Mouse (Mus musculus): ENCODE results near the gene Ang4. TPM values are rescaled to one million over a fixed set of nuclear protein-coding genes. Genes with fewer than 3 reads are reported as not detected.
"Not testable (repeated sequence)": the region's sequence is repeated elsewhere in the genome, so short reads cannot be mapped to it uniquely, and the experiment has no call there.

The Ang4 gene
- polyA plus RNA-seq (2016; fragmentation: Nextera tagmentation; extraction: Ambion mirVana), result not detected in 2 replicates

DNA sequence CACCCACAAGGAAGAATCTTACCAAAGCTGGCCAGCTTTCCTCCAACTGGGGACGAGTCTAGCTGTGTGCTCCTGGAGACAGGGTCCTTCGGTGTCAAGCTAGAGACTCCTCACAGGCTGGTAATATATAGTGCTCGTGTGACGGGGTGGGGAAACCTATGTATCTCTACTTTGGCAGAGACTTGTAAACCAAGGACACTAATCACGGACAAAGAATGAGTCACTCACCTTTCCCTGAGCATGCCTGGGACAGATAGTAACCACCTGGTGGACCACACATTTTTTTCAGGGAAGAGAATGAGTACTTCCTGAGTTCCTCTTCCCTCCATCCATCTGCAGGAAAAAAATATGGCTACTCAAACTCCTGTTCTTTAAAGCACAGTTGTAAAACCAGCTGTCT is at the start of gene Ang4:
Gene Ang4 (minus strand): TSS at position 101 of the 400 bp plus-strand sequence.
- H3K27ac ChIP-seq, result no peak within 1 kb of the TSS
- no peak within 1 kb of the TSS for H3K9ac ChIP-seq (replicated peaks)
- H3K4me2 ChIP-seq, result no peak within 1 kb of the TSS
- no peaks in the 10 kb centered on the region for H3K4me1 ChIP-seq (replicated peaks)
- H3K36me3 ChIP-seq, result no peaks in the 10 kb centered on the region
- no peak for ATAC-seq (ENCODE audit: insufficient number of reproducible peaks, insufficient read depth, low FRiP score, low TSS enrichment, low read depth)
- WGBS, result 77% methylated on average over 5 of the region's 5 CpGs
- no peak within 1 kb of the TSS for H3K4me3 ChIP-seq (replicated peaks)
- H3K27me3 ChIP-seq, result no peaks in the 10 kb centered on the region
- no peaks in the 10 kb centered on the region for H3K9me3 ChIP-seq

DNA sequence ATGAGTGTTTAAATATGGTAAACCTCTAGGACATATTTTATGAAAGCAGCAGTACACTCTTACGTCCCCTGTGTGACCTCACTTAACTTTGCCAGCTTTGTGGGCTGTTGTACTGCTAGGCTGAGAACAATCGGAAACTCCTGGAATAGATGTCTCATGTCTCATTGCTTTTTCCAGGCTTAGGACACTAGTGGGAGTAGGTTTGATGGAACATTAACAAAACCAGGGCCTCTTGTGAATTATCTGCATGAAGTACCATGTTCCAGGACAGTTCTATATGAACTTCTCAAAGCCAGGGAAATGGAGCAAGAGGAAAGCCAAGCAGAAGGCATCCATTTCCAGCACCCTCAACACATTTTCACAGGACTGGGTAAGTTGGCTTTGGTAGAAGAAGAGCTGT is 26.4 kb upstream of the Ang4 start, which contains the start of gene AY358078:
Gene AY358078 (plus strand): TSS at position 301 of the 400 bp plus-strand sequence.
- WGBS, result 87% methylated on average over 2 of the region's 2 CpGs
- Histone ChIP-seq H3K36me3 (no peaks in the 10 kb centered on the region), H3K27ac (no peak within 1 kb of the TSS), H3K27me3 (no peaks in the 10 kb centered on the region), H3K4me3 (replicated peaks) (no peak within 1 kb of the TSS), H3K9me3 (no peaks in the 10 kb centered on the region), H3K4me2 (no peak within 1 kb of the TSS), H3K9ac (replicated peaks) (no peak within 1 kb of the TSS), H3K4me1 (replicated peaks) (no peaks in the 10 kb centered on the region)
- ATAC-seq (ENCODE audit: insufficient number of reproducible peaks, insufficient read depth, low FRiP score, low TSS enrichment, low read depth), result no peak

DNA sequence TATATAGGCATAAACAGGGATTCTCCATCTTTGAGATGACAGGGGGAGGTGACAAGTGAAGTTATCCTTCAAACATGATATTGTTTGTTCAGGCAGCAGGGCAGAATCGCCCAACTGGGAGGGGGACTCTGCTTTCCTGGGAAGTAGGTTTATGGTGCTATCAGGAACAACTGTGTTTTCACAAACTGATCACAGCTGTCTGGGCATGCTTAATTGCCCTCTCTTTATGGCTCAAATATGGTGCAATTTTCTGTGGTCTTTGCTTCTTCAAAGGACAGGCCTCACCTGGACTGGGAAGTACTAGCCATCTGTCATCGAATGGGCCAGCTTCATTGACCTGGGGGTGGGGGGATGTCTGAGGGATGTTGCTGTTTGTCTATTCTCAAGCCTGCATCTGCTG is 20.7 kb upstream of the Ang4 start:
- Histone ChIP-seq H3K4me1 (replicated peaks) (no peaks in the 10 kb centered on the region), H3K27me3 (no peaks in the 10 kb centered on the region), H3K27ac (no peak overlapping the region), H3K4me3 (replicated peaks) (no peak overlapping the region), H3K9me3 (no peaks in the 10 kb centered on the region), H3K4me2 (no peak overlapping the region), H3K9ac (replicated peaks) (no peak overlapping the region), H3K36me3 (no peaks in the 10 kb centered on the region)
- ATAC-seq (ENCODE audit: insufficient number of reproducible peaks, insufficient read depth, low FRiP score, low TSS enrichment, low read depth), result no peak
- WGBS, result 21% methylated on average over 2 of the region's 2 CpGs

DNA sequence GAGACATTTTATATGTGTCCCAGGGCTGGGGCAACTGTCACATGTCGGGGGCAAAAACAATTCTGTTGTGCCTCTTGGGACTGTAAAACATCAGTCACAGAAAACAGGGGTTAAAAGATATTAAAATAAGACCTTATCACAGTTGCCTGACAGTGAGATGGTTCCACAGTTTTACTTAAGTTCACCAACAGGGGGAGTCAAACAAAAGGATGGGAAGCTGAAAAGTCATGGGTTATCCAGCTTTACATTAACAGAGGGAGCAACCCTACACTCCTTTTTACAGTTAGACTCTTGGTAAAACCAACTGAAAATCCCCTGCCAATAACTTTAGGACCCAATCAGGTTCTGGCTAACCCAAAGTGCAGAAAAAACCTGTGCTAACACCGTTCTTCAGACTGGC is 15.8 kb upstream of the Ang4 start:
- H3K4me1 ChIP-seq (replicated peaks), result no peaks in the 10 kb centered on the region
- no peak overlapping the region for H3K4me3 ChIP-seq (replicated peaks)
- H3K9ac ChIP-seq (replicated peaks), result no peak overlapping the region
- no peaks in the 10 kb centered on the region for H3K27me3 ChIP-seq
- 78% methylated on average over 2 of the region's 2 CpGs for WGBS
- ATAC-seq (ENCODE audit: insufficient number of reproducible peaks, insufficient read depth, low FRiP score, low TSS enrichment, low read depth), result no peak
- H3K9me3 ChIP-seq, result no peaks in the 10 kb centered on the region
- H3K27ac ChIP-seq, result no peak overlapping the region
- H3K4me2 ChIP-seq, result no peak overlapping the region
- no peaks in the 10 kb centered on the region for H3K36me3 ChIP-seq

DNA sequence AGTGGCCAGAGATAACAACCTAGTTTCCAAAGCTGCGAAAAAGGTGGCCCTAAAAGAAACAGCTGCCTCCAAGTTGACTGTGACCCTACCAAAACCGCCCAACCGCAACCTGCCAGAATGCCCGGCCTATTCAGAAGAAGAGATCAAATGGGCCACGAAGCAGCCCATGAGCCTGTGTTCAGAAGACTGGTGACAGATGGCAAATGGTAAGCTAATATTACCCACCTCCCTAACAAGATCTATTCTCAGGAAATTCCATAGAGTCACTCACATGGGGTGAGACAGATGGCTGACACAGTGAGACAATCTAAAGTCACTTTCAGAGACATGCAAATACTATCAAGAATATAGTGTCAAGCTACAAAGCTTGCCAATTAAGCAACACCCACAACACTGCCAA is 13.7 kb upstream of the Ang4 start:
- no peak overlapping the region for H3K9ac ChIP-seq (replicated peaks)
- no peak overlapping the region for H3K4me2 ChIP-seq
- H3K36me3 ChIP-seq, result no peaks in the 10 kb centered on the region
- H3K4me1 ChIP-seq (replicated peaks), result no peaks in the 10 kb centered on the region
- no peaks in the 10 kb centered on the region for H3K27me3 ChIP-seq
- ATAC-seq (ENCODE audit: insufficient number of reproducible peaks, insufficient read depth, low FRiP score, low TSS enrichment, low read depth), result no peak
- WGBS, result 82% methylated on average over 5 of the region's 5 CpGs
- no peak overlapping the region for H3K4me3 ChIP-seq (replicated peaks)
- no peaks in the 10 kb centered on the region for H3K9me3 ChIP-seq
- H3K27ac ChIP-seq, result no peak overlapping the region

DNA sequence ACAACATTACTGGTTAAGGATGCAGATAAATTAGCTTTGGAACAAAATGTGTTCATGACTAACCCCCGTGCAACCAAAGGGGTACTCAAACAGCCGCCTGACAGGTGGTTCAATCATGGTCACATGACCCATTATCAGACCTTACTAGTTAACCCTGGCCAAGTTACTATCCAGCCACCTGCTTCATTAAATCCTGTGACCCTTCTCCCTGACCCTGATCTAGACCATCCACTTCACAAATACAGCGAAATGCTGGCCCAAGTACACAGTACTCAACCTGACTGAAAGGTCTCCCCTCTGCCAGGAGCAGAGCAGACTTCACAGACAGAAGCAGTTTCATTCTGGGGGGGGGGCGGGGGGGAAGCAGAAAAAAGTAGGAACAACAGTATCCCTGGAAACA is 12.9 kb upstream of the Ang4 start:
- Histone ChIP-seq H3K27me3 (no peaks in the 10 kb centered on the region), H3K4me3 (replicated peaks) (no peak overlapping the region), H3K4me2 (no peak overlapping the region), H3K36me3 (no peaks in the 10 kb centered on the region), H3K4me1 (replicated peaks) (no peaks in the 10 kb centered on the region), H3K9me3 (no peaks in the 10 kb centered on the region), H3K9ac (replicated peaks) (no peak overlapping the region), H3K27ac (no peak overlapping the region)
- ATAC-seq (ENCODE audit: insufficient number of reproducible peaks, insufficient read depth, low FRiP score, low TSS enrichment, low read depth), result no peak
- 72% methylated on average over 4 of the region's 4 CpGs for WGBS

DNA sequence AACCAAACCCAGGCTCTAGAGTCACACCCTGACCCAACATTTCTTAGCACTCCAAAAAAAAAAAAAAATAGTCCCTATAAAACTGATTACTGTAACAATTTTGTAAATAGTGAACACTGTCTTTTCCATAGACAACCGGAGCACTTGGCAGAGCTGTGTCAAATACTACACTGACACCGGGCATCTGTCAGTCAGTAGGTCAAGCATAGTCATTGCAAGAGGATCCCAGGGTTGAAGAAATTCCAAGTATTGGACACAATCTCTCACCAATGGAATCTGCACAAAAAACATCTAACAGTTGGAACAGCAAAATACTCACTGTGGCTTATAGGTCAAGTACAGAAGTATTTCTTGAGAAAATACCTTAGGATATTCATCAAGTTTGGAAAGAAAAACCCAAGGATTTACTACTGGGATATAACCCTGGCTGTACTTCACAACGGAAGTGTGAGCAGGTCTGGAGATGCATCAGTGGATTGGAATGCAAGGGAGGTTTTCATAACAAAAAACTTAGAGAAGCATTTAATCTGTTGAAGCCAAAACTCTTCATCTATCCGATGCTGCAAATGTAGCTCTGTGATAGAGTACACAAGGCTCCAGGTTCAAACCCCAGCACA is 5.6 kb upstream of the Ang4 start:
- Histone ChIP-seq H3K4me3 (replicated peaks) (no peak overlapping the region), H3K4me2 (no peak overlapping the region), H3K27ac (no peak overlapping the region), H3K4me1 (replicated peaks) (no peaks in the 10 kb centered on the region), H3K9me3 (no peaks in the 10 kb centered on the region), H3K9ac (replicated peaks) (no peak overlapping the region), H3K36me3 (no peaks in the 10 kb centered on the region), H3K27me3 (no peaks in the 10 kb centered on the region)
- WGBS, result 82% methylated on average over 4 of the region's 4 CpGs
- ATAC-seq (ENCODE audit: insufficient number of reproducible peaks, insufficient read depth, low FRiP score, low TSS enrichment, low read depth), result no peak

DNA sequence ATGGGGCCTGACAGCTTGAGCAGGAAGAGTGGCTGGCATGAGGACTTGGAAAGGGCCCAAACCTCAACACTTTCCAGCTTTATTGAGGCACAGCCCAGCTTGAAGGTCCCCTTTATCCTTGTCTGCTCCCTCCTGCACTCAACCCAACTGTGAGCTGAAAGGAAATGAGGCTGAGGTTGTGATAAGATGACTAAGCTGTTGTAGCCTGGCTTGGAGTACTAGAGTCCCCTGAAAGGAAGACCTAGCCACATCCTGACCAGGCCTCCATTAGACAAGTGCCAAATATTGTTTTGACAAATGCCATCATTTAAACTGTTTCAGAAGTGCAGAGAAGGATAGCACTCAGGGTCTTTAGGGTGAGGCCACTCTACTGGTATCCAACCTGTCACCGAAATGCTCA is 4.4 kb upstream of the Ang4 start:
- Histone ChIP-seq H3K36me3 (no peaks in the 10 kb centered on the region), H3K27ac (no peak overlapping the region), H3K4me1 (replicated peaks) (no peaks in the 10 kb centered on the region), H3K4me3 (replicated peaks) (no peak overlapping the region), H3K9ac (replicated peaks) (no peak overlapping the region), H3K27me3 (no peaks in the 10 kb centered on the region), H3K4me2 (no peak overlapping the region), H3K9me3 (no peaks in the 10 kb centered on the region)
- 94% methylated on average over 1 of the region's 1 CpGs for WGBS
- ATAC-seq (ENCODE audit: insufficient number of reproducible peaks, insufficient read depth, low FRiP score, low TSS enrichment, low read depth), result no peak

DNA sequence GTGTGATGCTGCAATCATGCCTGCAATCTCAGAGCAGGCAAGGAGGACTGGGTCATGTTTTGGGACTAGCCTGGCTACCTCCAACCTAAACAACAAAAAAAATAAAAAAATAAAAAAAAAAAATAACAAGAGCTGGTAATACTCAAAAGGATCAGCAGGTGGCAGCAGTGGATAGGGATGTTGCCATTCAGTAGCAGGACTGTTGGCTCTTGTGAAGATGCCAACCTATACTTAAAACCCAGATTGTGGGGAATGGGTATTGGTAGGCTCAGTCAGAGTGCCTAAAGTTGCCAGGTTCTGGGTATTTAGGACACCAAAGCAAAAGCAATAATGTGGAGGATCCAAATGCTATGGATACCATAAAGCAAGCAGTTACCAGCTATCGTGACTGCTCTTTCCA is 2.0 kb downstream of the Ang4 start:
- not testable (repeated sequence) for H3K4me2 ChIP-seq; H3K9me3 ChIP-seq; H3K4me3 ChIP-seq (replicated peaks); H3K4me1 ChIP-seq (replicated peaks); H3K36me3 ChIP-seq; H3K27ac ChIP-seq; H3K9ac ChIP-seq (replicated peaks); H3K27me3 ChIP-seq; ATAC-seq (ENCODE audit: insufficient number of reproducible peaks, insufficient read depth, low FRiP score, low TSS enrichment, low read depth)
- WGBS, result 100% methylated on average over 1 of the region's 1 CpGs

DNA sequence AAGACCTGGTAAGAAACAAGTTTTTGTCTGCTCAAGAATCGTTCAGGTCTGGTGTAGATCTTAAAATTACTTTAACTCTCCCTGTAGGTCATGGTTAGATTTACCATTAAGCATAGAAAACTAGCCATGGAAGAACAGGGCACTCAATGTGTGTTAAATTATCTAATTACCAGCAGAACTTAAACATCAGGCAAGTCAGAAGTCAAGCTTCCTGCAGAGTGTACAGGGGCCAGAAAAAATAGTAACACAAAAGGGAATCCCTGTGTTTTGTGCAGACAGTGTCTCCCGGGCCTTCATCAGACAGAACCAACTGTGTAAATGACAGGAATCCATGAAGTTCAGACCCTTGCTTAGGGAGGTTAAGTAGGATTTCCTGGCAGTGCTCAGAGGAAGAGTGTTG is 17.4 kb downstream of the Ang4 start:
- Histone ChIP-seq H3K27me3 (no peaks in the 10 kb centered on the region), H3K4me1 (replicated peaks) (no peaks in the 10 kb centered on the region), H3K9me3 (no peaks in the 10 kb centered on the region), H3K4me3 (replicated peaks) (no peak overlapping the region), H3K36me3 (no peaks in the 10 kb centered on the region), H3K27ac (no peak overlapping the region), H3K9ac (replicated peaks) (no peak overlapping the region), H3K4me2 (no peak overlapping the region)
- WGBS, result 42% methylated on average over 2 of the region's 2 CpGs
- no peak for ATAC-seq (ENCODE audit: insufficient number of reproducible peaks, insufficient read depth, low FRiP score, low TSS enrichment, low read depth)

DNA sequence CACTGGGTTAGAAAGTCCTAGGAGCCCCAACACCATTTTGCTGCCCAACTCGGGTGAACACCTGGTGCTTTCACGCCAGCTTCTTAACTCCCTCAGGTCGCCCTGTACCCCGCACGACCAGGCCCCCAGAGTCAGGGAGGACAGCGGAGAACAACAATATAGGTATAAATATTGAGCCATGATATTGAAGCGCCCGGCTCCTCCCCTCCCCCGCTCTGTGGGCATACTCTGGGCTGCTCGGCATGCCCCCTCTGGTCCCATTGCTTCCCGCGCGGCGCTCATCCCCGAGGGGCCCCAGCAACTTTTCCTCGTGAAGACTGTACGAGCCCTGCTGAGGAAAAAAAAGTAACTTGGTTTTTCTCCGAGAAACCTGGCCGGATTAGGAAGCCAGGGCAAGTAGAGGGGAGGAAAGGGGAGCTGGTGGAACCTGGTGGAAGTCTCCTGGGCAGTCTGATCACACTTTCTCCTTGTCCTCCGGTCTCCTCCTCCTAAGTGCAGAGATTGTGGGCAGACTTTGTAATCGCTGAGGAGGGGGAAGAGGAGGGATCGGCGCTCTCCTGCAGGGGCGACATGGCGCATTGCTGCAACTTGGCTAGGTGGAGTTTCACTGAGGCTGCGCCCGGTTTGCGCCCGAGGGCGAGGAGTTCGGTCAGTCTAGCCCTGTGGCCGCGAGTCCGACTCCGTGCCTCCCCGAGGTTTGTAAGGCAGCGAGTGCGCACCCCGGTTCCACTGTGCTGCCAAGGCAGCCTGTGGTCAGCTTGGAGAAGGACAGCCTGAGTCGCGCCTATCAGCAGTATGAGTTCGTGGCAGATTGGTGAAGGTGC is 32.8 kb downstream of the Ang4 start:
- no peak overlapping the region for H3K27ac ChIP-seq
- ATAC-seq (ENCODE audit: insufficient number of reproducible peaks, insufficient read depth, low FRiP score, low TSS enrichment, low read depth), result peak; percentile 31; the same call in 1 of the 2 replicates
- peaks cover 21% of the 10 kb centered on the region for H3K4me1 ChIP-seq (replicated peaks)
- no peaks in the 10 kb centered on the region for H3K36me3 ChIP-seq
- peaks cover 54% of the 10 kb centered on the region for H3K27me3 ChIP-seq
- peak overlapping the region; percentile 46 for H3K4me3 ChIP-seq (replicated peaks)
- H3K9me3 ChIP-seq, result no peaks in the 10 kb centered on the region
- H3K4me2 ChIP-seq, result peak overlapping the region; percentile 81
- peak overlapping the region; percentile 42 for H3K9ac ChIP-seq (replicated peaks)
- under 1% methylated on average over 42 of the region's 42 CpGs for WGBS

Data from limb, embryonic 12.5 days (tissue).